Mouse (Mus musculus) left cerebral cortex, adult 8-10 months (tissue): ENCODE measurements around the gene Olfr594. TPM values are rescaled to one million over a fixed set of nuclear protein-coding genes. Genes with fewer than 3 reads are reported as not detected.
"Not testable (repeated sequence)": the region's sequence is repeated elsewhere in the genome, so short reads cannot be mapped to it uniquely, and the experiment has no call there.

Experiments
- DNase-seq, 2 experiments: peaks; one replicate each; pipeline ENCODE4 v3.0.0; 2022; ENCODE audit warnings: low spot score in 2 of 2
- microRNA-seq, 2 experiments: library from miRNA; unstranded; fragments of <30 nt; microRNA quantifications; one replicate each; pipeline ENCODE4 v1.2.0; 2022
- total RNA-seq, 4 experiments: library from RNA; stranded (reverse); gene quantifications; 2 replicates each; pipeline ENCODE4 v1.2.4; 2022

Gene Olfr594
- total RNA-seq: not detected

DNA sequence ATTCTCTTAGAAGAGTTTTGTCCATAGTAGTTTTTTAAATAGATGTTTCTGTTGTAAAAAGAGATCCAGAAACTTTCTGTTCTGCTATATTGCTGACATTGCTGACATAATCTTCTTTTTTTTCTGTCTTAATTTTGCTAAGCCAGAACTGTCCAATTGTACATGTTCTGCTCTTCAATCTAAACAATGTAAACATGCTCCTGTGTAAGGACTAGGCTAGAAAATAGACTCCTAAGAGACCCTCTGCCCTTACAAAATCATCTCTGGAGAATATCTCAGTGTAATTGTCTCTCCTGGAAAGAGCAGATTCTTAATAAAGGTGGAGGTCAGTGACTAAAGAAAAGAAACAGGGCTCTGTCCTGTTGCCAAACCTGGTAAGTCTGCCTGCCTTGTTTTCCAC, at the start of gene Olfr594:
Gene Olfr594, plus strand, starts transcription at position 301 of the 400 bp plus-strand sequence.
- DNase-seq: no peak

DNA sequence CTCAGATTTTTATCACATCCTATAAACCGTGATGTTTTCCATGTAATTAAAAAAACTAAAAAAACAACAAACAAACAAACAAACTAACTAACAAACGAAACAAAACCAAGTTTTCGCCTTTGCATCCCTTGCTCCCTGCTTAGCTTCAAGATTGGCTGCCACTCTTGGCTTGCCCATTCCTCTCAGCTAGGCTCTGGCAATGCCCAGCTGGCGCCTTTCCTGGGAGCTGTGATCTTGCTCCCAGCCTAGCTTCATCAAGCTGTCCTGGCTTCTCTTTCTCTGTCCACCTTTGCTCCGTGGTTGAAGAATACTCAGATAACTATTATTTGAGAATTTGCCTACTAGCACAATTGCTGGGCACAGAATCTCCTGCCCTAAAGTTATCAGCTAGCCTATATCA, 47.1 kb upstream of the Olfr594 start:
- no peak for DNase-seq

- DNase-seq: no peak
These were observed 38.6 kb upstream of the Olfr594 start, which contains the start of gene Olfr591 for GRCm38 (mm10) chr7:103178240-103178639. Gene Olfr591, minus strand, starts transcription at chr7:103178340.

DNA sequence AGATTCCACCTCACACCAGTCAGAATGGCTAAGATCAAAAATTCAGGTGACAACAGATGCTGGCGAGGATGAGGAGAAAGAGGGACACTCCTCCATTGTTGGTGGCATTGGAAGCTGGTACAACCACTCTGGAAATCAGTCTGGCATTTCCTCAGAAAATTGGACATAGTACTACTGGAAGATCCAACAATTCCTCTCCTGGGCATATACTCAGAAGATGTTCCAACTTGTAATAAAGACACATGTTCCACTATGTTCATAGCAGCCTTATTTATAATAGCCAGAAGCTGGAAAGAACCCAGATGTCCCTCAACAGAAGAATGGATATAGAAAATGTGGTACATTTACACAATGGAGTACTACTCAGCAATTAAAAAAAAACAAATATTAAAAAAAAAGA, 32.3 kb upstream of the Olfr594 start, which contains the start of gene Olfr592:
Gene Olfr592, plus strand, starts transcription at position 301 of the 400 bp plus-strand sequence.
- DNase-seq: not testable (repeated sequence)

DNA sequence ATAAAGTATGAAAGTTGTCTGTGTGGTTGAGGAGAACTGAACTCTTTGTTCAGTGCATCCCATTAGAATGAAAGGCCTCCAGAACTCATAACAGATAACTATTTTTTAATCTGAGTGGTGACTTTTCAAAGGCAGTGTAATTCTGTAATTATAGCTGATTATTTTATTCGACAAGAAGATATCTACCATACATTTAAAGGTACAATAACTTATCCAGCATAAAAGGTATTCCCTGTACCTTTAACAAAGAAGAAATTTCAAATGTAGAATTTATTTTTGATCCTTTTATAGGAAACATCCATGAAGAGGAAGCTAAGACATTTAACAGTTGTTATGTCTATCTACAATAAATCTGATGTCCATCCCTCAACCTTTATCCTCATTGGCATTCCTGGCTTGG, 5.2 kb upstream of the Olfr594 start, which contains the start of gene Olfr593:
Gene Olfr593, plus strand, starts transcription at position 301 of the 400 bp plus-strand sequence.
- no peak for DNase-seq

GRCm38 (mm10) chr7:103212050-103212449, 4.7 kb upstream of the Olfr594 start:
- not testable (repeated sequence) for DNase-seq

- DNase-seq: not testable (repeated sequence)
These were observed 35.6 kb downstream of the Olfr594 start, which contains the start of gene Usp17ld for GRCm38 (mm10) chr7:103252405-103252804. Gene Usp17ld, minus strand, starts transcription at chr7:103252505.

Small RNA genes within 50 kb of the gene (microRNA-seq; reads per million reads assigned to microRNA genes)
- gene Gm23550 (0 reads per million in 2 experiments), gene Gm25171 (0 reads per million in 2 experiments)

Other genes starting within 250 kb of the Olfr594 start
- not detected for gene Olfr577, start 241.1 kb upstream of the Olfr594 start, total RNA-seq
- not detected for gene Olfr578, start 227.7 kb upstream of the Olfr594 start, total RNA-seq
- gene Olfr582, start 179.0 kb upstream of the Olfr594 start, total RNA-seq: not detected
- gene Olfr583, start 165.7 kb upstream of the Olfr594 start, total RNA-seq: not detected
- gene Olfr584, start 135.1 kb upstream of the Olfr594 start, total RNA-seq: not detected
- not detected for gene Olfr585, start 119.3 kb upstream of the Olfr594 start, total RNA-seq
- not detected for gene Olfr586, start 91.4 kb upstream of the Olfr594 start, total RNA-seq
- gene Olfr588-ps1, start 76.1 kb upstream of the Olfr594 start, total RNA-seq: not detected
- not detected for gene Olfr589, start 60.6 kb upstream of the Olfr594 start, total RNA-seq
- gene Olfr591, start 38.7 kb upstream of the Olfr594 start, total RNA-seq: not detected
- gene Olfr592, start 32.2 kb upstream of the Olfr594 start, total RNA-seq: not detected
- gene Olfr593, start 5.1 kb upstream of the Olfr594 start, total RNA-seq: not detected
- not detected for gene Usp17ld, start 35.5 kb downstream of the Olfr594 start, total RNA-seq
- not detected for gene Olfr596, start 88.7 kb downstream of the Olfr594 start, total RNA-seq
- gene Olfr597, start 99.3 kb downstream of the Olfr594 start, total RNA-seq: not detected
- not detected for gene Olfr598, start 106.6 kb downstream of the Olfr594 start, total RNA-seq
- gene Olfr599, start 118.9 kb downstream of the Olfr594 start, total RNA-seq: not detected
- not detected for gene Olfr600, start 132.7 kb downstream of the Olfr594 start, total RNA-seq
- not detected for gene Olfr601, start 145.7 kb downstream of the Olfr594 start, total RNA-seq
- gene Olfr603, start 169.2 kb downstream of the Olfr594 start, total RNA-seq: not detected
- gene Usp17lc, start 198.1 kb downstream of the Olfr594 start, total RNA-seq: not detected
- not detected for gene Olfr605, start 228.4 kb downstream of the Olfr594 start, total RNA-seq
- gene Olfr606, start 232.1 kb downstream of the Olfr594 start, total RNA-seq: not detected
- not detected for gene Olfr607, start 247.2 kb downstream of the Olfr594 start, total RNA-seq